Mouse (Mus musculus) embryonic facial prominence, embryonic 12.5 days (tissue): ENCODE measurements around the gene Hephl1. TPM values are rescaled to one million over a fixed set of nuclear protein-coding genes. Genes with fewer than 3 reads are reported as not detected.
"Not testable (repeated sequence)": the region's sequence is repeated elsewhere in the genome, so short reads cannot be mapped to it uniquely, and the experiment has no call there.

Source experiments
- ATAC-seq: fragments of 200-750 bp; cut with Nextera tagmentation; 2 replicates; pipeline ENCODE4 v1.8.0; 2017; ENCODE audit not compliant: insufficient number of reproducible peaks, insufficient read depth, low FRiP score, low TSS enrichment
- H3K27ac ChIP-seq: fragments of 300-500 bp; sonication (generic); 2 replicates; pipeline ENCODE4 v1.5.1; 2016; ENCODE audit warnings: mild to moderate bottlenecking
- H3K27me3 ChIP-seq: fragments of 300-500 bp; sonication (generic); 2 replicates; pipeline ENCODE4 v1.6.1; 2016; ENCODE audit warnings: mild to moderate bottlenecking, moderate library complexity
- H3K36me3 ChIP-seq: fragments of 300-500 bp; sonication (generic); 2 replicates; pipeline ENCODE4 v1.6.1; 2016; ENCODE audit warnings: mild to moderate bottlenecking
- H3K4me1 ChIP-seq: fragments of 300-500 bp; sonication (generic); 2 replicates; pipeline ENCODE4 v1.6.1; 2016
- H3K4me2 ChIP-seq: fragments of 300-500 bp; sonication (generic); replicated peaks from 2 replicates; pipeline ENCODE4 v1.6.1; 2016; ENCODE audit warnings: mild to moderate bottlenecking, moderate library complexity
- H3K4me3 ChIP-seq: fragments of 300-500 bp; sonication (generic); 2 replicates; pipeline ENCODE4 v1.5.1; 2016; ENCODE audit warnings: mild to moderate bottlenecking
- H3K9ac ChIP-seq: fragments of 300-500 bp; sonication (generic); 2 replicates; pipeline ENCODE4 v1.6.1; 2016; ENCODE audit warnings: mild to moderate bottlenecking, moderate library complexity
- H3K9me3 ChIP-seq: fragments of 300-500 bp; sonication (generic); 2 replicates; pipeline ENCODE4 v1.6.1; 2016; ENCODE audit warnings: mild to moderate bottlenecking, moderate library complexity
- WGBS: fragments of 180-500 bp; shearing (Covaris S2); methylation state at CpG from one replicate; pipeline ENCODE4 v1.1.7; 2016; 5-methylcytosine and 5-hydroxymethylcytosine counted together
- polyA plus RNA-seq: library from polyadenylated mRNA; unstranded; fragments of >200 nt; fragmentation: Nextera tagmentation; extraction: Ambion mirVana; gene quantifications from 2 replicates; pipeline ENCODE4 v1.2.1, GENCODE M21; 2016

The Hephl1 gene
- polyA plus RNA-seq, 1 experiment from 2014 or later, result not detected

- Histone ChIP-seq H3K36me3 (no peaks in the 10 kb centered on the region), H3K4me1 (no peaks in the 10 kb centered on the region), H3K4me2 (no peak overlapping the region), H3K27me3 (no peaks in the 10 kb centered on the region), H3K9ac (no peak overlapping the region), H3K27ac (no peak overlapping the region), H3K4me3 (no peak overlapping the region), H3K9me3 (no peaks in the 10 kb centered on the region)
- WGBS, result 68% methylated on average over 11 of the region's 11 CpGs
- no peak for ATAC-seq
These were observed 8.2 kb downstream of the Hephl1 start for GRCm38 (mm10) chr9:15103579-15104300.

GRCm38 (mm10) chr9:15101531-15102161 is 10.3 kb downstream of the Hephl1 start:
- Histone ChIP-seq H3K4me3 (no peak overlapping the region), H3K36me3 (no peaks in the 10 kb centered on the region), H3K27me3 (no peaks in the 10 kb centered on the region), H3K27ac (no peak overlapping the region), H3K4me2 (no peak overlapping the region), H3K9me3 (no peaks in the 10 kb centered on the region), H3K4me1 (no peaks in the 10 kb centered on the region), H3K9ac (no peak overlapping the region)
- no peak for ATAC-seq
- WGBS, result 84% methylated on average over 7 of the region's 7 CpGs

GRCm38 (mm10) chr9:15098421-15098820 is 13.5 kb downstream of the Hephl1 start:
- not testable (repeated sequence) for H3K27ac ChIP-seq, H3K4me2 ChIP-seq, ATAC-seq, H3K4me1 ChIP-seq, H3K9ac ChIP-seq, H3K36me3 ChIP-seq, H3K27me3 ChIP-seq, H3K4me3 ChIP-seq, H3K9me3 ChIP-seq
- 73% methylated on average over 6 of the region's 7 CpGs for WGBS

- Histone ChIP-seq H3K4me2 (no peak overlapping the region), H3K36me3 (no peaks in the 10 kb centered on the region), H3K9ac (no peak overlapping the region), H3K4me3 (no peak overlapping the region), H3K4me1 (no peaks in the 10 kb centered on the region), H3K27me3 (no peaks in the 10 kb centered on the region), H3K9me3 (no peaks in the 10 kb centered on the region), H3K27ac (no peak overlapping the region)
- ATAC-seq, result no peak
- WGBS, result 81% methylated on average over 2 of the region's 2 CpGs
These were observed 14.7 kb downstream of the Hephl1 start for GRCm38 (mm10) chr9:15097172-15097571.

- no peaks in the 10 kb centered on the region for H3K36me3 ChIP-seq
- 80% methylated on average over 1 of the region's 1 CpGs for WGBS
- H3K4me1 ChIP-seq, result no peaks in the 10 kb centered on the region
- H3K9me3 ChIP-seq, result no peaks in the 10 kb centered on the region
- no peak for ATAC-seq
- no peak overlapping the region for H3K27ac ChIP-seq
- no peak overlapping the region for H3K4me3 ChIP-seq
- no peak overlapping the region for H3K4me2 ChIP-seq
- H3K9ac ChIP-seq, result no peak overlapping the region
- H3K27me3 ChIP-seq, result no peaks in the 10 kb centered on the region
These were observed 15.7 kb downstream of the Hephl1 start for GRCm38 (mm10) chr9:15096161-15096560.

- no peaks in the 10 kb centered on the region for H3K27me3 ChIP-seq
- ATAC-seq, result no peak
- 65% methylated on average over 3 of the region's 3 CpGs for WGBS
These were observed 16.7 kb downstream of the Hephl1 start for GRCm38 (mm10) chr9:15095206-15095605.

GRCm38 (mm10) chr9:15068686-15069295 is 43.1 kb downstream of the Hephl1 start:
- 78% methylated on average over 6 of the region's 6 CpGs for WGBS
- Histone ChIP-seq H3K27ac (no peak overlapping the region), H3K4me3 (no peak overlapping the region), H3K27me3 (no peaks in the 10 kb centered on the region), H3K9me3 (no peaks in the 10 kb centered on the region), H3K4me1 (no peaks in the 10 kb centered on the region), H3K9ac (no peak overlapping the region), H3K4me2 (no peak overlapping the region), H3K36me3 (no peaks in the 10 kb centered on the region)
- ATAC-seq, result no peak

More at GRCm38 (mm10) chr9:15095206-15095605, 16.7 kb downstream of the Hephl1 start:
- Histone ChIP-seq H3K9me3 (no peaks in the 10 kb centered on the region), H3K4me2 (no peak overlapping the region), H3K4me1 (no peaks in the 10 kb centered on the region), H3K36me3 (no peaks in the 10 kb centered on the region), H3K9ac (no peak overlapping the region), H3K4me3 (no peak overlapping the region), H3K27ac (no peak overlapping the region)

- H3K27ac ChIP-seq, result no peak overlapping the region
- ATAC-seq, result no peak
- no peaks in the 10 kb centered on the region for H3K9me3 ChIP-seq
- no peaks in the 10 kb centered on the region for H3K36me3 ChIP-seq
- H3K4me1 ChIP-seq, result no peaks in the 10 kb centered on the region
- no peak overlapping the region for H3K9ac ChIP-seq
- H3K4me3 ChIP-seq, result no peak overlapping the region
- H3K4me2 ChIP-seq, result no peak overlapping the region
- WGBS, result 83% methylated on average over 7 of the region's 7 CpGs
- no peaks in the 10 kb centered on the region for H3K27me3 ChIP-seq
These were observed 43.8 kb downstream of the Hephl1 start for GRCm38 (mm10) chr9:15067995-15068685.

GRCm38 (mm10) chr9:15064176-15064575 is 47.7 kb downstream of the Hephl1 start:
- H3K9ac ChIP-seq, result no peak overlapping the region
- H3K27me3 ChIP-seq, result no peaks in the 10 kb centered on the region
- H3K9me3 ChIP-seq, result no peaks in the 10 kb centered on the region
- 26% methylated on average over 1 of the region's 1 CpGs for WGBS
- H3K4me3 ChIP-seq, result no peak overlapping the region
- ATAC-seq, result no peak
- no peak overlapping the region for H3K4me2 ChIP-seq
- H3K36me3 ChIP-seq, result no peaks in the 10 kb centered on the region
- no peak overlapping the region for H3K27ac ChIP-seq
- no peaks in the 10 kb centered on the region for H3K4me1 ChIP-seq

GRCm38 (mm10) chr9:15060847-15061246 is 51.1 kb downstream of the Hephl1 start:
- H3K9me3 ChIP-seq, result no peaks in the 10 kb centered on the region
- ATAC-seq, result no peak
- H3K27me3 ChIP-seq, result no peaks in the 10 kb centered on the region
- WGBS, result 86% methylated on average over 5 of the region's 5 CpGs
- H3K9ac ChIP-seq, result no peak overlapping the region
- no peaks in the 10 kb centered on the region for H3K36me3 ChIP-seq
- H3K4me1 ChIP-seq, result no peaks in the 10 kb centered on the region
- H3K4me2 ChIP-seq, result no peak overlapping the region
- H3K4me3 ChIP-seq, result no peak overlapping the region
- no peak overlapping the region for H3K27ac ChIP-seq

GRCm38 (mm10) chr9:15060026-15060425 is 51.9 kb downstream of the Hephl1 start:
- Histone ChIP-seq H3K4me1 (no peaks in the 10 kb centered on the region), H3K4me3 (no peak overlapping the region), H3K9ac (no peak overlapping the region), H3K4me2 (no peak overlapping the region), H3K36me3 (no peaks in the 10 kb centered on the region), H3K27me3 (no peaks in the 10 kb centered on the region), H3K9me3 (no peaks in the 10 kb centered on the region), H3K27ac (no peak overlapping the region)
- 84% methylated on average over 6 of the region's 6 CpGs for whole genome bisulfite sequencing
- ATAC-seq, result no peak
